Mouse (Mus musculus) gastrocnemius, postnatal 25 days (tissue): Measurements from ENCODE around the gene Nat8l. TPM values are rescaled to one million over a fixed set of nuclear protein-coding genes. Genes with fewer than 3 reads are reported as not detected.
"Not testable (repeated sequence)": the region's sequence is repeated elsewhere in the genome, so short reads cannot be mapped to it uniquely, and the experiment has no call there.

Experiments
- DNase-seq: peaks from one replicate; pipeline ENCODE4 v3.0.0; 2022
- long read RNA-seq, 2 experiments: library from polyadenylated mRNA; stranded (forward); transcript quantifications; one replicate each; pipeline ENCODE4 v2.0.0; 2021
- total RNA-seq, 2 experiments: library from RNA; stranded (reverse); gene quantifications; 1 replicate in 1 of 2; 2 replicates in 1 of 2; pipeline ENCODE4 v1.2.3; 2021

Nat8l gene
- under 1 TPM; 0.08 to 0.59 TPM for total RNA-seq
- long read RNA-seq, experiment 1 = 0 reads
- long read RNA-seq, experiment 2 = 0 reads

- no peak for DNase-seq
These were observed at the start of gene Nat8l for GRCm38 (mm10) chr5:33995843-33996693. Gene Nat8l, plus strand, starts transcription at chr5:33995984.

GRCm38 (mm10) chr5:33947035-33947434 lies 48.7 kb upstream of the Nat8l start:
- DNase-seq = not testable (repeated sequence)

- no peak for DNase-seq
These were observed 47.5 kb upstream of the Nat8l start for GRCm38 (mm10) chr5:33948314-33948713.

GRCm38 (mm10) chr5:33953471-33954185 lies 42.2 kb upstream of the Nat8l start:
- DNase-seq = no peak

GRCm38 (mm10) chr5:33954354-33954753 lies 41.4 kb upstream of the Nat8l start:
- DNase-seq = peak; percentile 51

GRCm38 (mm10) chr5:33955868-33956267 lies 39.9 kb upstream of the Nat8l start:
- DNase-seq = no peak

- DNase-seq = no peak
These were observed 36.4 kb upstream of the Nat8l start for GRCm38 (mm10) chr5:33959382-33959781.

- no peak for DNase-seq
These were observed 21.0 kb upstream of the Nat8l start for GRCm38 (mm10) chr5:33974736-33975135.

GRCm38 (mm10) chr5:33976267-33976666 lies 19.5 kb upstream of the Nat8l start:
- DNase-seq = no peak

- no peak for DNase-seq
These were observed 13.0 kb upstream of the Nat8l start for GRCm38 (mm10) chr5:33982731-33983259.

GRCm38 (mm10) chr5:33983309-33984121 lies 12.3 kb upstream of the Nat8l start, which contains the start of gene Gm1673:
Gene Gm1673, plus strand, starts transcription at chr5:33983433.
- peak; percentile 54 for DNase-seq

GRCm38 (mm10) chr5:33994671-33995625 lies 836 bp upstream of the Nat8l start:
- DNase-seq = peak; percentile 5

GRCm38 (mm10) chr5:33996694-33997045 lies 886 bp downstream of the Nat8l start:
- DNase-seq = no peak

GRCm38 (mm10) chr5:33997051-33997741 lies 1.4 kb downstream of the Nat8l start:
- peak; percentile 12 for DNase-seq

- peak; percentile 2 for DNase-seq
These were observed 2.2 kb downstream of the Nat8l start for GRCm38 (mm10) chr5:33997829-33998504.

GRCm38 (mm10) chr5:33998505-33998877 lies 2.7 kb downstream of the Nat8l start:
- DNase-seq = peak; percentile 2

GRCm38 (mm10) chr5:33999466-34000090 lies 3.8 kb downstream of the Nat8l start:
- peak; percentile 4 for DNase-seq

GRCm38 (mm10) chr5:34000809-34001208 lies 5.0 kb downstream of the Nat8l start:
- no peak for DNase-seq

- DNase-seq = no peak
These were observed 5.6 kb downstream of the Nat8l start for GRCm38 (mm10) chr5:34001401-34001800.
